Mouse (Mus musculus) heart, embryonic 14.5 days (tissue): ENCODE results near the gene Slc22a2. TPM values are rescaled to one million over a fixed set of nuclear protein-coding genes. Genes with fewer than 3 reads are reported as not detected.
"Not testable (repeated sequence)": the region's sequence is repeated elsewhere in the genome, so short reads cannot be mapped to it uniquely, and the experiment has no call there.

Source experiments
- ATAC-seq: fragments of 200-750 bp; cut with Nextera tagmentation; 2 replicates; pipeline ENCODE4 v1.8.0; 2017; ENCODE audit warnings: low read depth, moderate TSS enrichment; ENCODE audit not compliant: insufficient number of reproducible peaks, insufficient read depth, low FRiP score
- H3K27ac ChIP-seq, 2 experiments: fragments of 200-500 bp in 1 of 2; fragments of 300-500 bp in 1 of 2; sonication (generic) in 1 of 2; replicated peaks in 1 of 2; 2 replicates each; pipeline ENCODE4 v1.5.1; 2012 to 2014; ENCODE audit warnings: low read depth in 2 of 2, low read length in 2 of 2, control low read depth in 1 of 2, mild to moderate bottlenecking in 1 of 2, mixed read lengths in 1 of 2; ENCODE audit not compliant: control insufficient read depth in 1 of 2, insufficient read depth in 1 of 2
- H3K27me3 ChIP-seq: fragments of 300-500 bp; sonication (generic); 2 replicates; pipeline ENCODE4 v1.6.1; 2014; ENCODE audit warnings: mild to moderate bottlenecking, low read length, control low read depth; ENCODE audit not compliant: control insufficient read depth, insufficient read depth
- H3K36me3 ChIP-seq: fragments of 300-500 bp; sonication (generic); 2 replicates; pipeline ENCODE4 v1.6.1; 2014; ENCODE audit warnings: mild to moderate bottlenecking, control low read depth, low read length, mixed read lengths; ENCODE audit not compliant: control insufficient read depth, insufficient read depth
- H3K4me1 ChIP-seq, 2 experiments: fragments of 200-500 bp in 1 of 2; fragments of 300-500 bp in 1 of 2; sonication (generic) in 1 of 2; 2 replicates each; pipeline ENCODE4 v1.6.1; 2012 to 2014; ENCODE audit warnings: low read length in 2 of 2, control low read depth in 1 of 2, mixed read lengths in 1 of 2; ENCODE audit not compliant: control insufficient read depth in 2 of 2, insufficient read depth in 2 of 2
- H3K4me2 ChIP-seq: fragments of 300-500 bp; sonication (generic); 2 replicates; pipeline ENCODE4 v1.6.1; 2014; ENCODE audit warnings: mild to moderate bottlenecking, low read length
- H3K4me3 ChIP-seq, 2 experiments: fragments of 200-500 bp in 1 of 2; fragments of 300-500 bp in 1 of 2; sonication (generic) in 1 of 2; 2 replicates each; pipeline ENCODE4 v1.5.1; 2012 to 2014; ENCODE audit warnings: low read length in 2 of 2, mild to moderate bottlenecking in 2 of 2, control low read depth in 1 of 2, low read depth in 1 of 2, moderate library complexity in 1 of 2; ENCODE audit not compliant: control insufficient read depth in 1 of 2, insufficient read depth in 1 of 2
- H3K9ac ChIP-seq: fragments of 300-500 bp; sonication (generic); 2 replicates; pipeline ENCODE4 v1.6.1; 2014; ENCODE audit warnings: mild to moderate bottlenecking, low read length
- H3K9me3 ChIP-seq: fragments of 300-500 bp; sonication (generic); 2 replicates; pipeline ENCODE4 v1.6.1; 2016; ENCODE audit warnings: low read length, control low read depth; ENCODE audit not compliant: control insufficient read depth
- WGBS: fragments of 180-500 bp; shearing (Covaris S2); extraction: QIAGEN DNeasy Blood & Tissue Kit; methylation state at CpG from one replicate; pipeline ENCODE4 v1.1.7; 2014; 5-methylcytosine and 5-hydroxymethylcytosine counted together
- polyA plus RNA-seq: library from polyadenylated mRNA; unstranded; fragments of >200 nt; fragmentation: Nextera tagmentation; extraction: Ambion mirVana; gene quantifications from 2 replicates; pipeline ENCODE4 v1.2.1, GENCODE M21; 2014

Gene Slc22a2
- polyA plus RNA-seq, 1 experiment from 2014 or later = not detected

- H3K36me3 ChIP-seq = no peaks in the 10 kb centered on the region
- H3K4me2 ChIP-seq = no peak overlapping the region
- no peaks in the 10 kb centered on the region for H3K27me3 ChIP-seq
- H3K27ac ChIP-seq = no peak overlapping the region
- no peak overlapping the region for H3K4me3 ChIP-seq
- no peak for ATAC-seq
- no peaks in the 10 kb centered on the region for H3K9me3 ChIP-seq
- no peak overlapping the region for H3K9ac ChIP-seq
- WGBS = 84% methylated on average over 5 of the region's 5 CpGs
- H3K4me1 ChIP-seq = peaks cover 18 to 22% of the 10 kb centered on the region in 2 experiments
These were observed 87.2 kb downstream of the Slc22a2 start for GRCm38 (mm10) chr17:12671029-12671605.

GRCm38 (mm10) chr17:12672285-12672790, 88.4 kb downstream of the Slc22a2 start:
- no peak for ATAC-seq
- 77% methylated on average over 7 of the region's 7 CpGs for WGBS
- peaks cover 18 to 22% of the 10 kb centered on the region in 2 experiments for H3K4me1 ChIP-seq
- H3K4me3 ChIP-seq = no peak overlapping the region
- no peaks in the 10 kb centered on the region for H3K9me3 ChIP-seq
- no peak overlapping the region for H3K9ac ChIP-seq
- H3K27ac ChIP-seq = no peak overlapping the region
- H3K27me3 ChIP-seq = no peaks in the 10 kb centered on the region
- H3K4me2 ChIP-seq = no peak overlapping the region
- H3K36me3 ChIP-seq = no peaks in the 10 kb centered on the region

- no peak overlapping the region for H3K9ac ChIP-seq
- H3K4me2 ChIP-seq = no peak overlapping the region
- no peak overlapping the region for H3K4me3 ChIP-seq
- 32% methylated on average over 3 of the region's 3 CpGs for WGBS
- H3K9me3 ChIP-seq = no peaks in the 10 kb centered on the region
- peaks cover 12 to 13% of the 10 kb centered on the region in 2 experiments for H3K4me1 ChIP-seq
- H3K27ac ChIP-seq = no peak overlapping the region
- H3K27me3 ChIP-seq = no peaks in the 10 kb centered on the region
- no peak for ATAC-seq
- H3K36me3 ChIP-seq = no peaks in the 10 kb centered on the region
These were observed 89.9 kb downstream of the Slc22a2 start for GRCm38 (mm10) chr17:12673871-12674270.

GRCm38 (mm10) chr17:12674980-12675379, 91.0 kb downstream of the Slc22a2 start:
- H3K4me1 ChIP-seq, ATAC-seq, H3K9ac ChIP-seq, H3K27ac ChIP-seq, H3K36me3 ChIP-seq, H3K9me3 ChIP-seq, H3K27me3 ChIP-seq, H3K4me2 ChIP-seq, H3K4me3 ChIP-seq: not testable (repeated sequence)
- WGBS = 77% methylated on average over 7 of the region's 7 CpGs

GRCm38 (mm10) chr17:12675646-12676045, 91.7 kb downstream of the Slc22a2 start, which contains the start of gene Slc22a1:
Gene Slc22a1 (minus strand): TSS chr17:12675829.
- no peak for ATAC-seq
- Histone ChIP-seq H3K27ac (no peak within 1 kb of the TSS), H3K36me3 (peaks cover 6% of the 10 kb centered on the region), H3K27me3 (no peaks in the 10 kb centered on the region), H3K9me3 (no peaks in the 10 kb centered on the region), H3K4me3 (no peak within 1 kb of the TSS), H3K9ac (no peak within 1 kb of the TSS), H3K4me2 (no peak within 1 kb of the TSS), H3K4me1 (no peaks in the 10 kb centered on the region)
- 78% methylated on average over 7 of the region's 7 CpGs for WGBS

- H3K27ac ChIP-seq = no peak overlapping the region
- no peaks in the 10 kb centered on the region for H3K27me3 ChIP-seq
- H3K9ac ChIP-seq = no peak overlapping the region
- H3K4me3 ChIP-seq = no peak overlapping the region
- no peak for ATAC-seq
- no peaks in the 10 kb centered on the region for H3K4me1 ChIP-seq
- H3K4me2 ChIP-seq = no peak overlapping the region
- H3K36me3 ChIP-seq = peaks cover 21% of the 10 kb centered on the region
- no peaks in the 10 kb centered on the region for H3K9me3 ChIP-seq
These were observed 93.2 kb downstream of the Slc22a2 start for GRCm38 (mm10) chr17:12677139-12677538.

Other genes starting within 250 kb of the Slc22a2 start
- not detected in 2 replicates for gene Plg, start 205.5 kb upstream of the Slc22a2 start, polyA plus RNA-seq
- 0.27 and 0.45 TPM in 2 replicates for gene Slc22a3, start 76.4 kb upstream of the Slc22a2 start, polyA plus RNA-seq
- gene Slc22a1, start 91.7 kb downstream of the Slc22a2 start, polyA plus RNA-seq = 28.7 and 42.4 TPM in 2 replicates
- gene Igf2r, start 185.5 kb downstream of the Slc22a2 start, polyA plus RNA-seq = 196 and 201 TPM in 2 replicates